Mouse (Mus musculus): Measurements from ENCODE around the gene Rhox2e.
"Not testable (repeated sequence)": the region's sequence is repeated elsewhere in the genome, so short reads cannot be mapped to it uniquely, and the experiment has no call there.

Gene Rhox2e

GRCm38 (mm10) chrX:37530152-37530551, at the start of gene Rhox2e:
Rhox2e (plus strand) TSS chrX:37530452.
- DNase-seq = not testable (repeated sequence)

- DNase-seq = not testable (repeated sequence)
Observed at GRCm38 (mm10) chrX:37514059-37514458, 16.2 kb upstream of the Rhox2e start, which contains the start of gene Rhox4d. Rhox4d (plus strand) TSS chrX:37514359.

GRCm38 (mm10) chrX:37541719-37542118, 11.5 kb downstream of the Rhox2e start, which contains the start of gene Rhox3e:
Rhox3e (plus strand) TSS chrX:37542019.
- not testable (repeated sequence) for DNase-seq

GRCm38 (mm10) chrX:37557112-37557511, 26.9 kb downstream of the Rhox2e start, which contains the start of gene Rhox4e:
Rhox4e (plus strand) TSS chrX:37557412.
- not testable (repeated sequence) for DNase-seq

GRCm38 (mm10) chrX:37571105-37571504, 40.9 kb downstream of the Rhox2e start, which contains the start of gene Rhox2f:
Rhox2f (plus strand) TSS chrX:37571405.
- not testable (repeated sequence) for DNase-seq

- not testable (repeated sequence) for DNase-seq
Observed at GRCm38 (mm10) chrX:37572638-37573037, 42.4 kb downstream of the Rhox2e start.

GRCm38 (mm10) chrX:37580692-37581091, 50.4 kb downstream of the Rhox2e start, which contains the start of gene Rhox3f:
Rhox3f (plus strand) TSS chrX:37580992.
- not testable (repeated sequence) for DNase-seq

All from spleen, adult 18-20 months (tissue).